ENCODE assay signal across 23 mouse cellular contexts in genomic region chr2:26093897-26094296, GRCm38 (mm10). TPM values are rescaled to one million over a fixed set of nuclear protein-coding genes. Genes with fewer than 3 reads are reported as not detected.
A peak's percentile ranks its signal among the peaks of the same experiment; 100 is the strongest.
DNase-seq lines count a peak whose midpoint lies in the region; ATAC-seq and TF ChIP-seq lines count a peak whose summit lies in the region.
"Had no signal": no experiment of that assay in that cellular context is flagged by ENCODE, and none has a peak within 500 bp of the region (broad histone marks: within the 10 kb centered on the region; RNA-seq: fewer than 3 reads in every experiment).

No protein-coding gene starts in this region.

- 80% methylated on average over 7 of the region's 7 CpGs for WGBS in liver, postnatal 0 days (ENCODE audit: insufficient replicate concordance)
- 79% methylated on average over 7 of the region's 7 CpGs for WGBS in liver, embryonic 11.5 days

- TF ChIP-seq CTCF in gastrocnemius, adult 2 months (IDR thresholded peaks at IDR 0.05): no peak
- no peak for TF ChIP-seq CTCF in liver, postnatal 0 days (IDR thresholded peaks at IDR 0.05; ENCODE audit: low read depth)

- peaks cover 26% of the 10 kb centered on the region for H3K27me3 ChIP-seq in liver, postnatal 0 days (ENCODE audit: insufficient read depth, low read length)
- peaks cover 54% of the 10 kb centered on the region for H3K27me3 ChIP-seq in liver, embryonic 11.5 days (replicated peaks; ENCODE audit: control insufficient read depth, insufficient read depth, low read length)

- H3K9me3 ChIP-seq in liver, postnatal 0 days (ENCODE audit: low read length): no peaks in the 10 kb centered on the region
- H3K9me3 ChIP-seq in liver, embryonic 11.5 days (ENCODE audit: control insufficient read depth, low read length): no peaks in the 10 kb centered on the region
- H3K9me3 ChIP-seq: embryonic facial prominence, embryonic 15.5 days; G1E; heart, embryonic 12.5 days; hindbrain, embryonic 10.5 days had no signal

- intact Hi-C loops in gastrocnemius, adult 2 months (cut with DNase I): no loop called here
- intact Hi-C loops in gastrocnemius, postnatal 14 days (cut with DNase I; ENCODE audit: low total_unique reads): no loop called here

- H3K36me3 ChIP-seq in liver, postnatal 0 days (replicated peaks; ENCODE audit: insufficient read depth, low read length): no peaks in the 10 kb centered on the region
- H3K36me3 ChIP-seq in liver, embryonic 11.5 days (ENCODE audit: control insufficient read depth, insufficient read depth, low read length): no peaks in the 10 kb centered on the region
- H3K36me3 ChIP-seq: embryonic facial prominence, embryonic 15.5 days; G1E; heart, embryonic 12.5 days; hindbrain, embryonic 10.5 days had no signal

- no peak for ATAC-seq in liver, postnatal 0 days
- no peak for ATAC-seq in liver, embryonic 11.5 days (replicated peaks; ENCODE audit: low FRiP score)
- ATAC-seq: CD4-positive, CD25-positive, alpha-beta regulatory T cell, adult 4 months; forebrain, embryonic 16.5 days had no signal

- H3K27ac ChIP-seq in gastrocnemius, adult 2 months: peak overlapping the region; percentile 31
- H3K27ac ChIP-seq in liver, postnatal 0 days (ENCODE audit: low read depth): no peak overlapping the region
- no peak overlapping the region for H3K27ac ChIP-seq in liver, embryonic 11.5 days (ENCODE audit: low read depth, low read length)
- H3K27ac ChIP-seq: embryonic facial prominence, embryonic 15.5 days; hindbrain, embryonic 10.5 days; hindbrain, embryonic 14.5 days had no signal

- no peak overlapping the region for H3K4me2 ChIP-seq in liver, postnatal 0 days (ENCODE audit: low read depth, low read length)
- H3K4me2 ChIP-seq in liver, embryonic 11.5 days: no peak overlapping the region
- H3K4me2 ChIP-seq: embryonic facial prominence, embryonic 15.5 days; heart, embryonic 12.5 days; hindbrain, embryonic 14.5 days had no signal

- no peak for DNase-seq in gastrocnemius, adult 2 months
- DNase-seq in gastrocnemius, postnatal 14 days: no peak
- DNase-seq in liver, postnatal 0 days: peak; percentile 8
- DNase-seq in liver, embryonic 11.5 days (ENCODE audit: low spot score): no peak
- peak; percentile 57 for DNase-seq in kidney, postnatal 10 days
- DNase-seq in kidney, postnatal 4 days: peak; percentile 11 to 37
- DNase-seq in cerebellum, postnatal 25 days: no peak
- DNase-seq in heart, adult 8-10 months (ENCODE audit: low spot score): no peak
- DNase-seq: adrenal gland, adult 8-10 months; adrenal gland, postnatal 36 days; B cell, adult 2 months; cerebellum, adult 2 months; cerebellum, postnatal 10 days; embryo, embryonic 11 days; heart, adult 18-20 months had no signal

- H3K4me1 ChIP-seq in liver, postnatal 0 days (ENCODE audit: insufficient read depth): peaks cover 8% of the 10 kb centered on the region
- H3K4me1 ChIP-seq in liver, embryonic 11.5 days (replicated peaks; ENCODE audit: control insufficient read depth, insufficient read depth, low read length): peaks cover 9% of the 10 kb centered on the region

- H3K4me3 ChIP-seq in gastrocnemius, adult 2 months: no peak overlapping the region
- no peak overlapping the region for H3K4me3 ChIP-seq in liver, postnatal 0 days (ENCODE audit: low read depth, low read length)
- no peak overlapping the region for H3K4me3 ChIP-seq in liver, embryonic 11.5 days (ENCODE audit: low read depth, low read length)
- H3K4me3 ChIP-seq: embryonic facial prominence, embryonic 15.5 days; erythroblast, embryonic 14.5 days; heart, embryonic 12.5 days; hindbrain, embryonic 10.5 days had no signal

- H3K9ac ChIP-seq in liver, postnatal 0 days (replicated peaks): no peak overlapping the region
- no peak overlapping the region for H3K9ac ChIP-seq in liver, embryonic 11.5 days (ENCODE audit: low read depth, low read length)
- H3K9ac ChIP-seq: embryonic facial prominence, embryonic 15.5 days; heart, embryonic 12.5 days; hindbrain, embryonic 14.5 days had no signal

- TF ChIP-seq EP300 in liver, postnatal 0 days (IDR thresholded peaks at IDR 0.05; ENCODE audit: low read depth): no peak

RNA-seq across cellular contexts. Expression of gene Nacc2, which starts 29.1 kb away (rescaled TPM):
- 10 to 100 TPM; 18.9 to 32.6 TPM for total RNA-seq in gastrocnemius, adult 2 months (2021)
- total RNA-seq in gastrocnemius, postnatal 14 days (2021): 10 to 100 TPM; 12.3 to 18.4 TPM
- 3.9 and 4.9 TPM in 2 replicates for polyA plus RNA-seq in liver, postnatal 0 days (2015; fragmentation: Nextera tagmentation; extraction: Ambion mirVana)
- 4.0 TPM in 2 replicates for polyA plus RNA-seq in liver, embryonic 11.5 days (2014; fragmentation: Nextera tagmentation; extraction: Ambion mirVana)
- total RNA-seq in heart, adult 8-10 months (2022): 10 to 100 TPM; 27.6 to 44.2 (median 31.7) TPM

Comparison
In these comparisons a context has a peak if more than half of its experiments do, and no peak if none do; other contexts are left out.
1. DNase-seq: peak in liver, postnatal 0 days (single experiment), kidney, postnatal 10 days (single experiment) and kidney, postnatal 4 days (2 of 2); none in gastrocnemius, adult 2 months (single experiment), gastrocnemius, postnatal 14 days (single experiment), liver, embryonic 11.5 days (single experiment), cerebellum, postnatal 25 days (0 of 2) and heart, adult 8-10 months (single experiment).